Mouse (Mus musculus): Measurements from ENCODE around the gene Cyb5r2. TPM values are rescaled to one million over a fixed set of nuclear protein-coding genes. Genes with fewer than 3 reads are reported as not detected.

Gene Cyb5r2
- 0.34 and 0.39 TPM in 2 replicates for polyA plus RNA-seq (2015; fragmentation: Nextera tagmentation; extraction: Ambion mirVana)

DNA sequence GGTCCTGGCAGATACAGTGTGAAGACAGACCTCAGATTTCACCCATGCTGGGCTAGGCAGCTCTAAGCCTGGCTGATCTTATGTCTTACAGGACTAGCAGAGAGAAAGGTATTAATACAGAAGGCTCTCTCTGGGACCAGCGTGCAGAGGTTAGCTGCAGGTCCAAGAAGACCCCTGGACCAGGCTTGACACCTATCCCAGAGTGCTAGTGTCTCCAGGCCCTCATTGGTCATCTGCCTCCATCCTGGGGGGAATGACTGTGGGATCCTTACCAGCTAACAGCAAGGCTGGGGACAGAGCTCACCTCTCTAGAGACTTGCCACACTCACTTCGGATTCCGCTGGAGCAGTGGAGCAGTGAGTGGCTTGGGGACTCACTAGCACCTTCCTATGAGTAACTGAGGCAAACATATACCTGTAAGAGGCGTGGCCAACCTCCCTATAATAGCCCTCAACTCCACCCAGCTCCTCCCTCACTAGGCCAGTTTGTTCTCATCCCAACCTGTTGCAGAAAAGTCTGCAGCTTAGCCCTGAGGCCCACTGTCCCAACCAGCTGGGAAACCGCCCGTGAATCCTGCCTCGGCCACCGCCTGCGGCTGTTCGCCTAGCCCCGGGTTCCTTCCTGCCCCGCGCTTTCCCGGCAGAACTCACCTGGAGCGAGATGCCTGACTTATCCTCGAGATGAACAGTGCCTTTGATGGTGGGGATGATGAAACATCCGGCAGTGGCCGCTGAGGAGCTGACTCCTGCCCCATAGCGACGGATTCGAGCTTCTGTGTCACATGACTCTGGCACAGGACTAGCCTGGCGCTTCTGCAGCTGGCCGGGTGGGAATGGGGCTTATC, at the start of gene Cyb5r2:
Gene Cyb5r2 (minus strand): TSS at position 725 of the 844 bp plus-strand sequence.

DNA sequence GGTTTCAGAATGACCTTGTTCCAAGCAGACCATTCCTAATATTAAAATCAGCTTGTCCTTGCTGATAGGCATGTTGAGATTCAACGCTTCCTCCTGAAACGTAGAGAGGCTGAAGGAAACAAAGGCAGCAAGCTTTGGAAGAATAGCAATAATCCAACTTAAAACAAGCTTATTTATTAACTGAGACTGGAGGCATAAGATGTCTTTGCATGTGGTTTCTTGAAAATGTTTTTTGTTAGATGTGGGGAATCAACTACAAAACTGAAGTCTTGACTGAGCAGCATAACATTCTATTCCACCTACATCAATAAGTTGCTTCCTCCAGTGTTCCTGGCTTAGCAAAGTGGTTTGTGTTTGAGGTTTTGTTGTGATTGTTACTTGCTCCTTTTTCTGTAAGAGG, 43.3 kb upstream of the Cyb5r2 start, which contains the start of gene Ovch2:
Gene Ovch2 (minus strand): TSS at position 101 of the 400 bp plus-strand sequence.

Other genes starting within 250 kb of the Cyb5r2 start
- 10.6 and 11.3 TPM in 2 replicates for gene Olfml1, start 190.6 kb downstream of the Cyb5r2 start, polyA plus RNA-seq (2015; fragmentation: Nextera tagmentation; extraction: Ambion mirVana)
- gene Ppfibp2, start 162.8 kb downstream of the Cyb5r2 start, polyA plus RNA-seq (2015; fragmentation: Nextera tagmentation; extraction: Ambion mirVana): 41.2 and 45.1 TPM in 2 replicates
- not detected in 2 replicates for gene 5330417H12Rik, start 132.9 kb downstream of the Cyb5r2 start, polyA plus RNA-seq (2015; fragmentation: Nextera tagmentation; extraction: Ambion mirVana)
- gene Ovch2, start 43.2 kb upstream of the Cyb5r2 start, polyA plus RNA-seq (2015; fragmentation: Nextera tagmentation; extraction: Ambion mirVana): not detected in 2 replicates
- gene Olfr467, start 54.2 kb upstream of the Cyb5r2 start, polyA plus RNA-seq (2015; fragmentation: Nextera tagmentation; extraction: Ambion mirVana): not detected in 2 replicates
- gene Olfr469, start 67.5 kb upstream of the Cyb5r2 start, polyA plus RNA-seq (2015; fragmentation: Nextera tagmentation; extraction: Ambion mirVana): not detected in 2 replicates
- not detected in 2 replicates for gene Olfr470, start 89.5 kb upstream of the Cyb5r2 start, polyA plus RNA-seq (2015; fragmentation: Nextera tagmentation; extraction: Ambion mirVana)
- not detected in 2 replicates for gene Olfr472, start 139.9 kb upstream of the Cyb5r2 start, polyA plus RNA-seq (2015; fragmentation: Nextera tagmentation; extraction: Ambion mirVana)
- gene Olfr473, start 172.4 kb upstream of the Cyb5r2 start, polyA plus RNA-seq (2015; fragmentation: Nextera tagmentation; extraction: Ambion mirVana): not detected in 2 replicates
- not detected in 2 replicates for gene Olfr474, start 196.6 kb upstream of the Cyb5r2 start, polyA plus RNA-seq (2015; fragmentation: Nextera tagmentation; extraction: Ambion mirVana)
- not detected in 2 replicates for gene Olfr476, start 206.8 kb upstream of the Cyb5r2 start, polyA plus RNA-seq (2015; fragmentation: Nextera tagmentation; extraction: Ambion mirVana)
- gene Olfr477, start 228.7 kb upstream of the Cyb5r2 start, polyA plus RNA-seq (2015; fragmentation: Nextera tagmentation; extraction: Ambion mirVana): not detected in 2 replicates